23 mouse cellular contexts compared by ENCODE assay signal in genomic region chr13:36145601-36146000, GRCm38 (mm10). TPM values are rescaled to one million over a fixed set of nuclear protein-coding genes. Genes with fewer than 3 reads are reported as not detected.
A peak's percentile ranks its signal among the peaks of the same experiment; 100 is the strongest.
DNase-seq lines count a peak whose midpoint lies in the region; ATAC-seq lines count a peak whose summit lies in the region.
"Had no signal": no experiment of that assay in that cellular context is flagged by ENCODE, and none has a peak within 500 bp of the region (broad histone marks: within the 10 kb centered on the region; RNA-seq: fewer than 3 reads in every experiment).

No protein-coding gene starts in this region.

- no peak overlapping the region for H3K4me3 ChIP-seq in midbrain, embryonic 11.5 days (ENCODE audit: low read depth, low read length)
- H3K4me3 ChIP-seq: embryonic facial prominence, embryonic 10.5 days; embryonic facial prominence, embryonic 12.5 days; forebrain, embryonic 13.5 days; forebrain, embryonic 15.5 days had no signal

- ATAC-seq in midbrain, embryonic 11.5 days (ENCODE audit: low FRiP score), result no peak
- ATAC-seq: forebrain, embryonic 13.5 days; forebrain, embryonic 15.5 days; forebrain, postnatal 0 days had no signal

- H3K27me3 ChIP-seq in midbrain, embryonic 11.5 days (ENCODE audit: control insufficient read depth, insufficient read depth, low read length), result no peaks in the 10 kb centered on the region
- H3K27me3 ChIP-seq: CH12.LX; embryonic facial prominence, embryonic 12.5 days; forebrain, embryonic 13.5 days; forebrain, embryonic 15.5 days had no signal

- peak; percentile 58 for DNase-seq in 416B (ENCODE audit: low read depth)
- DNase-seq in CD4-positive, CD25-positive, alpha-beta regulatory T cell, adult 2 months (ENCODE audit: low read depth, low spot score), result peak; percentile 11
- DNase-seq in induced T-regulatory cell, adult 2 months (ENCODE audit: low read depth), result peak; percentile 7
- DNase-seq in naive thymus-derived CD4-positive, alpha-beta T cell, adult 2 months (ENCODE audit: low read depth), result peak; percentile 20
- DNase-seq in adrenal gland, postnatal 25 days, result no peak
- DNase-seq in cerebellum, adult 9-11 months, result no peak
- no peak for DNase-seq in midbrain, embryonic 11.5 days (ENCODE audit: low spot score, missing footprints)
- no peak for DNase-seq in gastrocnemius, postnatal 10 days
- DNase-seq: adrenal gland, adult 2 months; adrenal gland, postnatal 10 days; adrenal gland, postnatal 36 days; cerebellum, adult 11 months; cerebellum, adult 18-20 months; cerebellum, adult 8-10 months; cerebellum, postnatal 10 days; cerebellum, postnatal 25 days; forebrain, postnatal 0 days had no signal

- H3K27ac ChIP-seq in midbrain, embryonic 11.5 days (ENCODE audit: low read depth, low read length), result no peak overlapping the region
- H3K27ac ChIP-seq: embryonic facial prominence, embryonic 10.5 days; embryonic facial prominence, embryonic 12.5 days; forebrain, embryonic 13.5 days; forebrain, embryonic 15.5 days had no signal

- 80% methylated on average over 1 of the region's 1 CpGs for WGBS in midbrain, embryonic 11.5 days

- no peak overlapping the region for H3K9ac ChIP-seq in midbrain, embryonic 11.5 days (ENCODE audit: low read length)
- H3K9ac ChIP-seq: embryonic facial prominence, embryonic 12.5 days; forebrain, embryonic 13.5 days; forebrain, embryonic 15.5 days; forebrain, postnatal 0 days had no signal

- no peak overlapping the region for H3K4me2 ChIP-seq in midbrain, embryonic 11.5 days
- H3K4me2 ChIP-seq: embryonic facial prominence, embryonic 12.5 days; forebrain, embryonic 13.5 days; forebrain, embryonic 15.5 days had no signal

- no peaks in the 10 kb centered on the region for H3K9me3 ChIP-seq in midbrain, embryonic 11.5 days (ENCODE audit: control insufficient read depth, low read length)
- H3K9me3 ChIP-seq: embryonic facial prominence, embryonic 10.5 days; embryonic facial prominence, embryonic 12.5 days; forebrain, embryonic 13.5 days; forebrain, embryonic 15.5 days; G1E had no signal

- peaks cover 7% of the 10 kb centered on the region for H3K4me1 ChIP-seq in midbrain, embryonic 11.5 days (ENCODE audit: control insufficient read depth, insufficient read depth, low read length)
- H3K4me1 ChIP-seq: embryonic facial prominence, embryonic 12.5 days had no signal

- H3K36me3 ChIP-seq in midbrain, embryonic 11.5 days (ENCODE audit: control insufficient read depth, insufficient read depth, low read length), result no peaks in the 10 kb centered on the region
- H3K36me3 ChIP-seq: embryonic facial prominence, embryonic 10.5 days; embryonic facial prominence, embryonic 12.5 days; forebrain, embryonic 15.5 days had no signal

RNA-seq across cellular contexts. Expression of gene Lyrm4, which starts 28.3 kb away (rescaled TPM):
- total RNA-seq in adrenal gland, postnatal 25 days (2021), result 20.7 and 22.9 TPM in 2 replicates
- 24.0 and 25.5 TPM in 2 replicates for polyA plus RNA-seq in midbrain, embryonic 11.5 days (2014; fragmentation: Nextera tagmentation; extraction: Ambion mirVana)
- 1 to 10 TPM; 5.6 to 5.8 TPM for total RNA-seq in gastrocnemius, postnatal 10 days (2021)

RNA-seq across cellular contexts. Expression of gene Fars2, which starts 28.4 kb away (rescaled TPM):
- 94.8 and 97.4 TPM in 2 replicates for total RNA-seq in adrenal gland, postnatal 25 days (2021)
- polyA plus RNA-seq in midbrain, embryonic 11.5 days (2014; fragmentation: Nextera tagmentation; extraction: Ambion mirVana), result 27.5 and 30.5 TPM in 2 replicates
- total RNA-seq in gastrocnemius, postnatal 10 days (2021), result 10 to 100 TPM; 35.6 to 40.8 TPM

Comparison
In these comparisons a context has a peak if more than half of its experiments do, and no peak if none do; other contexts are left out.
1. DNase-seq: peak in 416B (single experiment), CD4-positive, CD25-positive, alpha-beta regulatory T cell, adult 2 months (single experiment), induced T-regulatory cell, adult 2 months (single experiment) and naive thymus-derived CD4-positive, alpha-beta T cell, adult 2 months (single experiment); none in adrenal gland, postnatal 25 days (single experiment), cerebellum, adult 9-11 months (single experiment), midbrain, embryonic 11.5 days (single experiment) and gastrocnemius, postnatal 10 days (single experiment).